Mouse (Mus musculus): ENCODE data around the gene Trim62.

Gene Trim62

GRCm38 (mm10) chr4:128883379-128883781, at the start of gene Trim62:
TSS of gene Trim62 (plus strand) at chr4:128883580.
- no peak for TF ChIP-seq GATA4 (IDR thresholded peaks at IDR 0.05; ENCODE audit: insufficient replicate concordance, low read length)

DNA sequence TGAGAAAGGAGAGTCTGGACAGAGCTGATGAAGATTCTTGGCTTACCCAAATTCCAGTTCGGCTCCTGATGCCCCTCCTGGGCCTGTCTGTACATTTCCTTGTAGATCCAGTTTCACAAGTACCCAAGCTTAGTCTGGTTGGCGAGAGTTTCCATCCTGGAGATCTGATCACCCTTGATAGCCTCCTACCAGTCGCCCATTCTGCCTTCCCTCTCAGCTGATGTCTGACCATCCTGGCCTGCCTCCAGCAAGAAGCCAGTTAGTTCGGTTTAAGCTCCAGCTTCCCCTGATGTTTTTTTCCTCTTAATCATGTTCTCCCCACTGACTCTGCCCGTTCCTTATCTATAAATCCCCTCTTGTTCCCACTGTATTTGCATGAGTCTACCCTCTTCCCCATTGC, 45.2 kb upstream of the Trim62 start:
- TF ChIP-seq GATA4 (IDR thresholded peaks at IDR 0.05; ENCODE audit: insufficient replicate concordance, low read length), result no peak

DNA sequence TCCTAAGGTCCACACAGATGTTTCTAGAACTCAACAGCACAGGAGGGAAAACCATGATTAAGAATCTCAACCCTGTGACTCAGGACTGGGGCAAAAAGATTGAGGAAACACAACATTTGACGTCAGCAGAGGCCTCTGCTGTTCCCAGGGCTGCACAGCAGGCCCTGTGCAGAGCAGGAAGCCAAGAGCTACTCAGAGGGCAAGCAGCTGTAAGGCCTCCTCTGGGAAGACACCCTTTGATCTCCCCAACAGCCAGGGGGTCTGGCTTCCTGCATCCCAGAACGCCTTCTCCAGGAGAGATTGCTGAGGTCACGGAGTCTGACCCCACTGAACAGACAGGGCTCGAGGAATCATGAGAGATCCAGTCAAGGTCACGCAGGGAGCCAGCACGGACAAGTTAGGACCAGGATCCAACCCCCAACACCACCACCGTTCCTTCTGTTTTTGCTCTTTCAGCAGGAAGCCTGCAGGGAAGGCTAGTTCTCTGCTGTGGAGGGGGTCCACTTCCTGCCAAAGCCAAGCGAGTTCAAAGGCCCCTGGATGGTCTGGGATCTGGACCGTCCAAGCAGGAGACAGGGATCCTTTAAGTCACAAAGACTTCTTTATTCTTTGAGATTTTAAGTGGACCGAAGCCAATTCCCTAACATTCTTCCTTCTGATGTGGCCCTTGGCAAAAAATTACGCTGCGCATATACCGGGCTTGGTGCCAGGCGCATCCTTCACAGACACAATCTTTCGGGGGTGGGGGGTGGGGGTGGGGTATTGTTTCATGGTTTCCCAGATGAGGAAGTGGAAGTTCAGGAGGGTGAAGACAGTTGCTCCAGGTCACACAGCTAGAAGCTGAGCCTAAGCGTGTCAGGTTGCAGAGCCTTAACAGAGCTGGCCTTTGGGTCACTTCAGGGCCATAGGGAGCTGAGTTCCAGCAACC, 43.3 kb upstream of the Trim62 start:
- peak; percentile 14; the same call in 1 of the 2 replicates for TF ChIP-seq GATA4 (IDR thresholded peaks at IDR 0.05; ENCODE audit: insufficient replicate concordance, low read length)

- no peak for TF ChIP-seq GATA4 (IDR thresholded peaks at IDR 0.05; ENCODE audit: insufficient replicate concordance, low read length)
These were observed 42.1 kb upstream of the Trim62 start for GRCm38 (mm10) chr4:128841259-128841658.

GRCm38 (mm10) chr4:128844566-128844965, 38.8 kb upstream of the Trim62 start:
- no peak for TF ChIP-seq GATA4 (IDR thresholded peaks at IDR 0.05; ENCODE audit: insufficient replicate concordance, low read length)

DNA sequence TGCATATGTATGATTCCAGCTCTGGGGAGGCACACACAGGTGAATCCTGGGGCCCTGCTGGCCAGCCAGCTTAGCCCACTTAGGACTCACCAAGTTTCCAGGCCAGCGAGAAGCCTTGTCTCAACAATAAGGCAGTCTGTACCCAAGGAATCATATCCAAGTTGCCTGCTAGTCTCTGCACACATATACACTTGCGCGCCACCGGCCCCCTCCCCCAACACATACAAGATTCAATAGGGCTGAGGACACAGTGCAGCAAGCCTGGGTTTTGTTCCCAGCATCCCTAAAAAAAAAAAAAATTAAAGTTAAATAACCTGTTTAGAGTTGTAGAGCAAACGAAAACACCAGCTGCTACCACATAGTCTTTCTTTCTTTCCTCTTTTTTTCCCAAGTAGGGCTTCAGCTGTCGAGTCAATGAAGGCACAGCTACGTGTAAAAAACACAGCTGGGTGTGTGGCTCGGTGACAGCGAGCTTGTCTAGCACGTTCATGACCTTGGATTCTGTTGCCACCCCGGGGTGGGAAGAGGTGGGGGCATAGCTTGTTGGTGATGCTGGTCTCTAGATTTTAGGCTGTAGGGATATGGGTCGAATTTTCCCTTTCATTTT, 37.9 kb upstream of the Trim62 start:
- TF ChIP-seq GATA4 (IDR thresholded peaks at IDR 0.05; ENCODE audit: insufficient replicate concordance, low read length), result no peak

GRCm38 (mm10) chr4:128848961-128849360, 34.4 kb upstream of the Trim62 start:
- TF ChIP-seq GATA4 (IDR thresholded peaks at IDR 0.05; ENCODE audit: insufficient replicate concordance, low read length), result no peak

- no peak for TF ChIP-seq GATA4 (IDR thresholded peaks at IDR 0.05; ENCODE audit: insufficient replicate concordance, low read length)
These were observed 33.7 kb upstream of the Trim62 start for GRCm38 (mm10) chr4:128849686-128850085.

- no peak for TF ChIP-seq GATA4 (IDR thresholded peaks at IDR 0.05; ENCODE audit: insufficient replicate concordance, low read length)
These were observed 31.0 kb upstream of the Trim62 start for GRCm38 (mm10) chr4:128852266-128852887.

DNA sequence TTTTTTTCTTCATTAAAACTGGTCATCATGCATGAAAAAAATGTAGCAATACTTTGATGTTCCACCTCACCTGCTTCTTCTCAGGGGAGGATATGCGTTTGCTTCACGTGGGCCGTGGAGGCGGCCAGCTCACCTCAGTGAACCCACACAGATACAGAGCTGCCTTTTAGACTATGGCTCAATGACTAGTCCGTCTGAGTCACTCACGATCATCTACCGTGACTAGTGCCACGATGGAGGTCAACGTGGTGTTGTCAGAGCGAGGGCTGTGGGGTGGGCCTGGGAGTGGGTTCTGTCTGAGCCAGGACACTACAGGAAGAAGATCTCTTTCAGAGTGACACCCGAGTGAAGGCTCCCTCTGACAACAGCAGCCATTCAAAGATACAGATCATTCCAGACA, 30.3 kb upstream of the Trim62 start:
- no peak for TF ChIP-seq GATA4 (IDR thresholded peaks at IDR 0.05; ENCODE audit: insufficient replicate concordance, low read length)

GRCm38 (mm10) chr4:128855613-128856040, 27.8 kb upstream of the Trim62 start:
- no peak for TF ChIP-seq GATA4 (IDR thresholded peaks at IDR 0.05; ENCODE audit: insufficient replicate concordance, low read length)

GRCm38 (mm10) chr4:128857212-128857611, 26.2 kb upstream of the Trim62 start:
- TF ChIP-seq GATA4 (IDR thresholded peaks at IDR 0.05; ENCODE audit: insufficient replicate concordance, low read length), result no peak

DNA sequence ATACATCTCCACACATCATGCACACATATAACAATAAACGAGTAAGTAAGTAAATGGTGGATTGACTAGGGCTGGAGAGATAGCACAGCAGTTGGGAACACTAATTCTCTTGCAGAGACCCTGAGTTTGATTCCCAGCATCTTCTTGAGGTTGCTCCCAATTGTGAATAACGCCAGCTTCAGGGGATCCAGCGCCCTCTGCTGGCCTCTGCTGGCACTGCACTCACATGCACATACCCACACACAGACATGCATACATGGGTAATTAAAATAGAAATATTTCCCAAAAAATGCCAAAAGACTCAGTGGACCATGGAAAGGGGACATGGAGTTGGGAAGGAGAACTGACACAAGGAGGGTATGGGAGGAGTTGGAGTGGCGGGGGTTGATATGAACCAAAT, 24.5 kb upstream of the Trim62 start:
- no peak for TF ChIP-seq GATA4 (IDR thresholded peaks at IDR 0.05; ENCODE audit: insufficient replicate concordance, low read length)

- TF ChIP-seq GATA4 (IDR thresholded peaks at IDR 0.05; ENCODE audit: insufficient replicate concordance, low read length), result no peak
These were observed 10.4 kb upstream of the Trim62 start for GRCm38 (mm10) chr4:128872992-128873391.

- TF ChIP-seq GATA4 (IDR thresholded peaks at IDR 0.05; ENCODE audit: insufficient replicate concordance, low read length), result no peak
These were observed 9.3 kb upstream of the Trim62 start for GRCm38 (mm10) chr4:128874062-128874461.

DNA sequence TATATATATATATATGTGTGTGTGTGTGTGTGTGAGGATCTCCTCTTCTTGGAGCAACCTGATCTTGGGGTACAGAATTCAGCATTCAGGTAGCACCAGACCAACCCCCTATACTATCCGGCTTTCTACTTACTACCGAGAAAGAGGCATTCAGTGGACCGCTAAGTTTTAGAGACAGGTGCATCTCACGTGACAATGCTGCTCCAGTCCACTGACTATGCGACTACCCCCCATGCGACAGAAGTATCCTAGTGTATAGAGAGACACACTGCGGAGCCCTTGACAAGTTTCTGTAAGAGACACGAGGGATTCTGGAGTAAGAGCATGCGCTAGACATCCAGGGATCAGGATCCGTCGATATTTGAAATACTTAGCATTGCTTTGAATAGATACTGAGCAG, 7.9 kb upstream of the Trim62 start:
- no peak for TF ChIP-seq GATA4 (IDR thresholded peaks at IDR 0.05; ENCODE audit: insufficient replicate concordance, low read length)
